Mouse (Mus musculus) heart, postnatal 0 days (tissue): Measurements from ENCODE around the gene Hpcal1. TPM values are rescaled to one million over a fixed set of nuclear protein-coding genes. Genes with fewer than 3 reads are reported as not detected.

Source experiments
- ATAC-seq: fragments of 200-750 bp; cut with Nextera tagmentation; 2 replicates; pipeline ENCODE4 v1.8.0; 2017; ENCODE audit warnings: low read depth, moderate number of reproducible peaks, moderate library complexity; ENCODE audit not compliant: insufficient read depth
- DNase-seq: peaks from one replicate; pipeline ENCODE4 v3.0.0-alpha.2; 2016; ENCODE audit warnings: low spot score
- H3K27ac ChIP-seq: fragments of 300-500 bp; sonication (generic); 2 replicates; pipeline ENCODE4 v1.5.1; 2014; ENCODE audit warnings: low read depth, mild to moderate bottlenecking
- H3K27me3 ChIP-seq: fragments of 300-500 bp; sonication (generic); 2 replicates; pipeline ENCODE4 v1.6.1; 2014; ENCODE audit warnings: low read length, mixed read lengths; ENCODE audit not compliant: control insufficient read depth, insufficient read depth
- H3K36me3 ChIP-seq: fragments of 300-500 bp; sonication (generic); replicated peaks from 2 replicates; pipeline ENCODE4 v1.6.1; 2014; ENCODE audit warnings: low read length, mixed read lengths; ENCODE audit not compliant: control insufficient read depth, insufficient read depth
- H3K4me1 ChIP-seq: fragments of 300-500 bp; sonication (generic); 2 replicates; pipeline ENCODE4 v1.6.1; 2014; ENCODE audit warnings: antibody characterized with exemption; ENCODE audit not compliant: control insufficient read depth, insufficient read depth
- H3K4me2 ChIP-seq: fragments of 300-500 bp; sonication (generic); 2 replicates; pipeline ENCODE4 v1.6.1; 2014; ENCODE audit warnings: low read depth, mild to moderate bottlenecking, low read length, moderate library complexity
- H3K4me3 ChIP-seq: fragments of 300-500 bp; sonication (generic); 2 replicates; pipeline ENCODE4 v1.5.1; 2014; ENCODE audit warnings: low read depth, low read length
- H3K9ac ChIP-seq: fragments of 300-500 bp; sonication (generic); replicated peaks from 2 replicates; pipeline ENCODE4 v1.6.1; 2014; ENCODE audit warnings: low read depth, low read length, mixed read lengths
- H3K9me3 ChIP-seq: fragments of 300-500 bp; sonication (generic); replicated peaks from 2 replicates; pipeline ENCODE4 v1.6.1; 2016; ENCODE audit warnings: low read length; ENCODE audit not compliant: control insufficient read depth
- CTCF ChIP-seq: IDR thresholded peaks from 2 replicates; pipeline ENCODE4 v1.5.1; 2016; ENCODE audit warnings: antibody characterized with exemption, control low read depth, low read depth
- EP300 ChIP-seq: IDR thresholded peaks from 2 replicates; pipeline ENCODE4 v1.6.1; 2016; ENCODE audit warnings: antibody characterized with exemption, low read depth
- WGBS: fragments of 180-500 bp; shearing (Covaris S2); extraction: QIAGEN DNeasy Blood & Tissue Kit; methylation state at CpG from one replicate; pipeline ENCODE4 v1.1.7; 2014; 5-methylcytosine and 5-hydroxymethylcytosine counted together
- polyA plus RNA-seq: library from polyadenylated mRNA; unstranded; fragments of >200 nt; fragmentation: Nextera tagmentation; extraction: Ambion mirVana; gene quantifications from 2 replicates; pipeline ENCODE4 v1.2.1, GENCODE M21; 2015
- total RNA-seq: library from RNA; depleted of rRNA; stranded (reverse); fragments of >200 nt; gene quantifications from 2 replicates; pipeline ENCODE4 v1.2.3, GENCODE M21; 2014; ENCODE audit warnings: low replicate concordance

The Hpcal1 gene
- total and polyA plus RNA-seq, 2 experiments from 2014 or later = 14.8 to 22.5 TPM

GRCm38 (mm10) chr12:17745431-17745830, 54.8 kb downstream of the Hpcal1 start:
- Histone ChIP-seq H3K4me3 (no peak overlapping the region), H3K27me3 (no peaks in the 10 kb centered on the region), H3K27ac (no peak overlapping the region), H3K36me3 (no peaks in the 10 kb centered on the region), H3K4me2 (no peak overlapping the region), H3K4me1 (peaks cover 64% of the 10 kb centered on the region), H3K9me3 (no peaks in the 10 kb centered on the region), H3K9ac (no peak overlapping the region; the same call in 1 of the 2 replicates)
- TF ChIP-seq CTCF = no peak
- no peak for TF ChIP-seq EP300
- ATAC-seq (no peak), DNase-seq (no peak)
- WGBS = 71% methylated on average over 7 of the region's 7 CpGs

DNA sequence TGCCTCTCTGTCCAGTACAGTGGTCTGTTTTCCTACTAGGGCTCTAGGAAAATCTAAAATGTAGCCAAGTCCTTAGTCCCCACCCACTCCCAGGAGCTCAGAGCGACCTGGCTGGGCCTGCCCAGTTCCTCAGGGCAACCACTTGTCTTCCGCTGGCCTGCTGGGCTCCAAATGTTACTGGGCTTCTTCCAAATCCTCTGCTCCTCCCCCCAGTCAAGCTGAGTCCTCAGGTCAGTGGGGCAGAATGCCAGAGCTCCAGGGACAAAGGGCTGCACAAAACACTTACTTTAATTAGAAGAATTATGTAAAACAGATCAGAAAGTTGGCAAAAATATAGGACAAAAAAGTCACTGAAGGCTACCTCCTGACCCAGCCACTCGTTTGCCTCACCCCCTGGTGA, 56.1 kb downstream of the Hpcal1 start:
- Histone ChIP-seq H3K27ac (peak overlapping the region; percentile 49), H3K9me3 (no peaks in the 10 kb centered on the region), H3K4me2 (no peak overlapping the region), H3K27me3 (no peaks in the 10 kb centered on the region), H3K4me3 (no peak overlapping the region), H3K4me1 (peaks cover 69% of the 10 kb centered on the region), H3K9ac (no peak overlapping the region), H3K36me3 (no peaks in the 10 kb centered on the region)
- ATAC-seq (peak; percentile 65), DNase-seq (peak; percentile 66)
- no peak for TF ChIP-seq CTCF
- no peak for TF ChIP-seq EP300
- WGBS = 19% methylated on average over 3 of the region's 3 CpGs

- H3K27me3 ChIP-seq = no peaks in the 10 kb centered on the region
- DNase-seq (no peak), ATAC-seq (no peak)
- no peak overlapping the region for H3K9ac ChIP-seq
- H3K36me3 ChIP-seq = no peaks in the 10 kb centered on the region
- H3K4me1 ChIP-seq = peaks cover 61% of the 10 kb centered on the region
- 59% methylated on average over 10 of the region's 10 CpGs for WGBS
- H3K4me2 ChIP-seq = no peak overlapping the region
- H3K9me3 ChIP-seq = no peaks in the 10 kb centered on the region
- TF ChIP-seq CTCF = no peak
- no peak for TF ChIP-seq EP300
- H3K4me3 ChIP-seq = no peak overlapping the region
- peak overlapping the region; percentile 49 for H3K27ac ChIP-seq
Observed at GRCm38 (mm10) chr12:17747191-17748154, 56.8 kb downstream of the Hpcal1 start.

DNA sequence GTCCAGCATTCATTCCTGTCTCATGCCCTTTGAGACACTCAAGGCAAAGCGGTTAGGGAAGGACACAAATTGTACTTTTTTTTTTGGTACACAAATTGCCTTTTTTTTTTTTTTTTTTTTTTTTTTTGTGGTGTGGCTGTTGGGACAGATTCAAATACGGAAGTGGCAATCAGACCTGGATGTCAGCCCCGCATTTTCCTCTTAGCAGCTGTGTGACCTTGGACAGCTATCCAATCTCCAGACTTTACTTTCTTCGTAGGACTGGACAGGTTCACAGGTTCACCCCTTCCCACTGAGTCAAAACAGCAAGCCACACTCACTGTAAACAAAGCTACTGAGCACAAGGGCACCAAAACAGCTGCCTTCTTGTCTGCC, 57.5 kb downstream of the Hpcal1 start:
- 40% methylated on average over 4 of the region's 4 CpGs for WGBS
- ATAC-seq (no peak), DNase-seq (no peak)
- H3K27ac ChIP-seq = no peak overlapping the region
- no peaks in the 10 kb centered on the region for H3K9me3 ChIP-seq
- H3K4me1 ChIP-seq = peaks cover 54% of the 10 kb centered on the region
- no peak for TF ChIP-seq CTCF
- TF ChIP-seq EP300 = no peak
- H3K36me3 ChIP-seq = no peaks in the 10 kb centered on the region
- no peak overlapping the region for H3K4me3 ChIP-seq
- H3K9ac ChIP-seq = no peak overlapping the region
- H3K4me2 ChIP-seq = no peak overlapping the region
- no peaks in the 10 kb centered on the region for H3K27me3 ChIP-seq

DNA sequence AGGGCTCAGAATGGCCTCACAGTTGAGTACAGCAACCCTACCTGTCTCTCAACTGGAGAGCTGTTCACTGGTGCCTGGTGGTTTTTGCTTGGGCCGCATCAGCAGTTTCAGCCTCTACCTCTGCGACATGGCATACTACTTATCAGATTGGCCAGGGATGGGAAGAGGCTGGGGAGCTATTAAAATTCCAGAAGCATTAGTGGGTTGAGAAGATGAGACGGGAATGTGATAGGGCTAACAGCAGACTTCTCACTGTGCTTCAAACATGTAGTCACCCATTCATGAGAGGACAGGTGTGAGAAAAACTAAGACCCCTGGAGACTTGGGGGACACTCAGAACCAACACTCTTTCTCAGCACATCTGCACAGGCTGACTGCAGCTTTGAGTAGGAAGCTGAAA, 59.1 kb downstream of the Hpcal1 start:
- DNase-seq = no peak
- H3K4me3 ChIP-seq = no peak overlapping the region
- WGBS = 38% methylated on average over 3 of the region's 3 CpGs
- no peaks in the 10 kb centered on the region for H3K27me3 ChIP-seq
- no peak for TF ChIP-seq EP300
- TF ChIP-seq CTCF = no peak
- H3K9ac ChIP-seq = no peak overlapping the region
- no peaks in the 10 kb centered on the region for H3K36me3 ChIP-seq
- H3K4me2 ChIP-seq = no peak overlapping the region
- ATAC-seq = no peak
- H3K9me3 ChIP-seq = no peaks in the 10 kb centered on the region
- peaks cover 59% of the 10 kb centered on the region for H3K4me1 ChIP-seq
- peak overlapping the region; percentile 40; the same call in 1 of the 2 replicates for H3K27ac ChIP-seq
